Mouse (Mus musculus) hindbrain, postnatal 0 days (tissue): ENCODE data around the gene Mlxip. TPM values are rescaled to one million over a fixed set of nuclear protein-coding genes. Genes with fewer than 3 reads are reported as not detected.

ENCODE experiments used
- ATAC-seq: fragments of 200-750 bp; cut with Nextera tagmentation; 2 replicates; pipeline ENCODE4 v1.8.0; 2017; ENCODE audit warnings: mild to moderate bottlenecking, moderate TSS enrichment, moderate library complexity
- DNase-seq: peaks from one replicate; pipeline ENCODE4 v3.0.0-alpha.2; 2015; ENCODE audit warnings: low spot score
- H3K27ac ChIP-seq: fragments of 300-500 bp; sonication (generic); 2 replicates; pipeline ENCODE4 v1.5.1; 2014; ENCODE audit warnings: mild to moderate bottlenecking
- H3K27me3 ChIP-seq: fragments of 300-500 bp; sonication (generic); 2 replicates; pipeline ENCODE4 v1.6.1; 2014; ENCODE audit warnings: low read length, mixed read lengths; ENCODE audit not compliant: insufficient read depth
- H3K36me3 ChIP-seq: fragments of 300-500 bp; sonication (generic); 2 replicates; pipeline ENCODE4 v1.6.1; 2014; ENCODE audit warnings: low read length, mixed read lengths; ENCODE audit not compliant: insufficient read depth
- H3K4me1 ChIP-seq: fragments of 300-500 bp; sonication (generic); 2 replicates; pipeline ENCODE4 v1.6.1; 2014; ENCODE audit warnings: antibody characterized with exemption, low read length, mixed read lengths; ENCODE audit not compliant: insufficient read depth
- H3K4me2 ChIP-seq: fragments of 300-500 bp; sonication (generic); 2 replicates; pipeline ENCODE4 v1.6.1; 2014; ENCODE audit warnings: low read depth, mild to moderate bottlenecking, low read length, moderate library complexity, mixed read lengths
- H3K4me3 ChIP-seq: fragments of 300-500 bp; sonication (generic); 2 replicates; pipeline ENCODE4 v1.5.1; 2014; ENCODE audit warnings: low read length
- H3K9ac ChIP-seq: fragments of 300-500 bp; sonication (generic); replicated peaks from 2 replicates; pipeline ENCODE4 v1.6.1; 2014; ENCODE audit warnings: mild to moderate bottlenecking, low read length, moderate library complexity, mixed read lengths
- H3K9me3 ChIP-seq: fragments of 300-500 bp; sonication (generic); 2 replicates; pipeline ENCODE4 v1.6.1; 2016; ENCODE audit warnings: low read length, mixed read lengths
- CTCF ChIP-seq: IDR thresholded peaks from 2 replicates; pipeline ENCODE4 v1.5.1; 2016; ENCODE audit warnings: antibody characterized with exemption, control low read depth, low read depth
- WGBS: fragments of 180-500 bp; shearing (Covaris S2); extraction: QIAGEN DNeasy Blood & Tissue Kit; methylation state at CpG from one replicate; pipeline ENCODE4 v1.1.7; 2014; 5-methylcytosine and 5-hydroxymethylcytosine counted together
- polyA plus RNA-seq: library from polyadenylated mRNA; unstranded; fragments of >200 nt; fragmentation: Nextera tagmentation; extraction: Ambion mirVana; gene quantifications from 2 replicates; pipeline ENCODE4 v1.2.1, GENCODE M21; 2015
- total RNA-seq: library from RNA; depleted of rRNA; stranded (reverse); fragments of >200 nt; gene quantifications from 2 replicates; pipeline ENCODE4 v1.2.3, GENCODE M21; 2014

Mlxip gene
- total and polyA plus RNA-seq, 2 experiments from 2014 or later = 12.5 to 16.8 TPM

DNA sequence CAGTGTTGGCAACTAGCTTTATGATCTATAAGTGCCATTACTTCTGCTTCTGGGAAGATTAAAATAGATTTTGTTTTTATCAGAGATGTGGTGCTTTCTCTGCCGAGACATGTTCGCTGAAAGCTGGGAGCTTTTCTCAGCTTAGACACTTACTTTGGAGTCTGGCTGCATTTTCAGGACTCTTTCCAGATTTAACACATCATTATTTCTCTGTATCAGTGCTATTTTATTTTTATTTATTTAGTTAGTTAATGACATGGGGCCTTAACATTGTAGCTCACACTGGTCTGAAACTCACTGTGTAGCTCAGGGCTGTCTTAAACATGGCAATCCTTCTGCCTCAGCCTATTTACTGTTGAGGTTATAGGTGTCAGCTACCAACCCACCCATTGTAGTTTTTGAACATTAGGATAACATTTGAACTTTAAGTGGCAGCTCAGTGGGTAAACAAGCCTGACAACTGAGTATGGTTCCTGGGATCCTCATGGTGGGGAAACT, 19.3 kb downstream of the Mlxip start:
- no peak overlapping the region for H3K9ac ChIP-seq
- TF ChIP-seq CTCF = no peak
- DNase-seq (no peak), ATAC-seq (no peak)
- H3K36me3 ChIP-seq = no peaks in the 10 kb centered on the region
- no peak overlapping the region for H3K4me3 ChIP-seq
- no peak overlapping the region for H3K27ac ChIP-seq
- 85% methylated on average over 2 of the region's 2 CpGs for WGBS
- H3K27me3 ChIP-seq = no peaks in the 10 kb centered on the region
- H3K9me3 ChIP-seq = no peaks in the 10 kb centered on the region
- 0 out of 2 replicates have a peak, but pooled peaks cover 9% of the 10 kb centered on the region for H3K4me1 ChIP-seq
- H3K4me2 ChIP-seq = no peak overlapping the region

GRCm38 (mm10) chr5:123416149-123416548, 21.6 kb downstream of the Mlxip start:
- H3K9me3 ChIP-seq = no peaks in the 10 kb centered on the region

DNA sequence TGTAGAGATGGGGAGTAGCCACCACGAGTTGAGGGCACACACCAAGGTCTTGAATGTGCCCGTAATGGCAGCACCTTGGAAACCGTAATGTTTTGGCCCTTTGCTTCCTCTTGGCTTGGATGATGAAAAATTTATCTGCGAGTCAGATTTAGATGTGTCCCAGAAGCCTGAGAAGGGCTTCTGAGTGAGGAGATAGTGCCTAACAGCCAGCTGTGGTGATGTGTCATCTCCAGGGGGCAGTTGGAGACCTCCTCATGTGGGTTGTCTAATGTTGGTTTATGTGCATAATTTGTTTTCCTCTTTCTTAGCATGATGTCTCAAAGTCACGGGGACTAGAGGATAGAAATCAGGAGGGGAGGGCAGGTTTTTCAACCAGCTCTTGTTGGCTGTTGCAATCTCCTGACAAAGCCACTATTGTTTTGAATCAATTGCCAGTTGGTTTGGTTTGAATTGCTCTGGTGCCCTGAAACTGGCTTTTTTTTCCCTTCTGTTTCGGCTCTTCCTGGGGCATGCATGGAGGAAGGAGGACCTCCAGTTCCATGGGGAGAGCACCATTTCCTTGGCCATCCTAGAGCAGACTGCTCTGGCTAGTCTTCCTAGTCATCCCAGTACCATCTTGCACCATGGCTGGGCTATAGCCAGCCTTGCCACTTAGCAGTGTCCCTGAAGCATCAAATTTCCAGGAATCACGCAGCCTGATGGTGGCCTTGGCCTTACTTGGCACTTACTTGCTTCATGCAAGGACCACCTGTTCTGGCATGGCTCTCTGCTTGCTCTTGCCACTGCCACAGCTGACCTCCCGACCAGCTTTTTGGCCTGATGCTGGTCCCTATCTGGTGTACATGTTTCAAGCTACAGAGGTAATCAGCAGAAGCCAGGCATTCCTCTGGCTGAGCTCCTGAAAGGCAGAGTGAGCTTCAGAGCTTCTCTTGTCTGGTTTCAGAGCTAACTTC, 22.2 kb downstream of the Mlxip start:
- Histone ChIP-seq H3K36me3 (no peaks in the 10 kb centered on the region), H3K9ac (no peak overlapping the region), H3K9me3 (no peaks in the 10 kb centered on the region), H3K4me2 (no peak overlapping the region), H3K27me3 (no peaks in the 10 kb centered on the region), H3K4me3 (no peak overlapping the region), H3K27ac (0 out of 2 replicates have a peak overlapping the region, but pooled peaks have one; percentile 29), H3K4me1 (0 out of 2 replicates have a peak, but pooled peaks cover 9% of the 10 kb centered on the region)
- no peak for TF ChIP-seq CTCF
- WGBS = 58% methylated on average over 8 of the region's 8 CpGs
- DNase-seq (no peak), ATAC-seq (no peak)

More at GRCm38 (mm10) chr5:123416149-123416548, 21.6 kb downstream of the Mlxip start:
- WGBS = 95% methylated on average over 3 of the region's 3 CpGs
- no peak for ATAC-seq
- TF ChIP-seq CTCF = no peak
- H3K4me3 ChIP-seq = no peak overlapping the region
- no peak overlapping the region for H3K9ac ChIP-seq
- no peaks in the 10 kb centered on the region for H3K36me3 ChIP-seq
- H3K27me3 ChIP-seq = no peaks in the 10 kb centered on the region
- no peak for DNase-seq
- H3K4me2 ChIP-seq = no peak overlapping the region
- H3K27ac ChIP-seq = no peak overlapping the region
- 0 out of 2 replicates have a peak, but pooled peaks cover 9% of the 10 kb centered on the region for H3K4me1 ChIP-seq

DNA sequence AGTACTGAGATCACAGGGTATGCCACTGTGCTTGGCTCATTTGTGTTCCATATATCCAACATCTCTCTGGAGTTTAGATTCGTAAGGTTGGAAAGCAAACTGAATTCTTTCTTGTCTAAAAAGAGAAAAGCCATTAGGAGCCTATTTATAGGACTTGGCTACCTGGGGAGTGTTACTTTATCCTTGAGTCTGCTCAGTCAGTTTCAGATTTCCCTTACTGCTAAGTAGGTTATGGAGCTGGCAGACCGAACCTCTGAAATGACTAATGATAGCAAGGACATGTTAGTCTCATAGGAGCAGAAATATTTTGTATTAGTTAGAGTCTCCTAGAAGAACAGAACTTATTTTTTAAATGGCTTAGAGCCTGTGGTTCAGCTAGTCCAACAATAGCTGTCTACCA, 29.3 kb downstream of the Mlxip start:
- WGBS = 48% methylated on average over 2 of the region's 2 CpGs
- H3K9me3 ChIP-seq = no peaks in the 10 kb centered on the region
- no peaks in the 10 kb centered on the region for H3K36me3 ChIP-seq
- H3K27ac ChIP-seq = no peak overlapping the region
- ATAC-seq (no peak), DNase-seq (peak; percentile 40)
- H3K4me1 ChIP-seq = no peaks in the 10 kb centered on the region
- H3K4me3 ChIP-seq = no peak overlapping the region
- TF ChIP-seq CTCF = no peak
- H3K27me3 ChIP-seq = no peaks in the 10 kb centered on the region
- H3K4me2 ChIP-seq = no peak overlapping the region
- H3K9ac ChIP-seq = no peak overlapping the region

DNA sequence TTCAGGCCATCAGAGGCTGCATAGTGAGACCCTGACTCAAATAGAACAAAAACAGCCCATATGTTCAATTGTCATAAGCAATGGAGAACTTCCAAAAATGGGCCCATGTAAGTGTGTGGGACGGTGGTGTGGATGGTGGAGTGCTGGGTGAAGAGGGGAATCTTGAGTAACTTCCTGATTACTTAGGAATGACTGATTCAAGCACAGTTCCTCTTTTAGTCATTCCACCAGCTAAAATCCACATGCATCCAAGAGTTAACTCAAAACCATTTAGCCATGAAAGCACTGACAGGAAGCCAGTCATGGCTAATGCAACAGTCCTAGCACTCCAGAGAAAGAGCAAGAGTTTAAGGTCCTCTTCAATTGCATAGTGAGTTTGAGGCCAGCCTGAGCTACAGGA, 33.0 kb downstream of the Mlxip start:
- no peak for DNase-seq
- Histone ChIP-seq H3K9ac (no peak overlapping the region), H3K27me3 (no peaks in the 10 kb centered on the region), H3K9me3 (no peaks in the 10 kb centered on the region), H3K4me1 (0 out of 2 replicates have a peak, but pooled peaks cover 6% of the 10 kb centered on the region), H3K27ac (no peak overlapping the region), H3K4me3 (no peak overlapping the region), H3K36me3 (no peaks in the 10 kb centered on the region), H3K4me2 (no peak overlapping the region)
- 94% methylated on average over 1 of the region's 1 CpGs for WGBS
- no peak for TF ChIP-seq CTCF
- ATAC-seq = no peak

GRCm38 (mm10) chr5:123431524-123432304, 37.1 kb downstream of the Mlxip start:
- Histone ChIP-seq H3K4me1 (0 out of 2 replicates have a peak, but pooled peaks cover 10% of the 10 kb centered on the region), H3K27ac (peak overlapping the region; percentile 63; the same call in 1 of the 2 replicates), H3K27me3 (no peaks in the 10 kb centered on the region), H3K4me2 (0 out of 2 replicates have a peak overlapping the region, but pooled peaks have one; percentile 8), H3K9me3 (no peaks in the 10 kb centered on the region), H3K9ac (no peak overlapping the region), H3K4me3 (no peak overlapping the region), H3K36me3 (no peaks in the 10 kb centered on the region)
- ATAC-seq = peak; percentile 64
- peak; percentile 79 for DNase-seq
- TF ChIP-seq CTCF = no peak
- WGBS = 42% methylated on average over 13 of the region's 13 CpGs
